Mouse (Mus musculus): ENCODE data around the gene Epo.

Epo gene

DNA sequence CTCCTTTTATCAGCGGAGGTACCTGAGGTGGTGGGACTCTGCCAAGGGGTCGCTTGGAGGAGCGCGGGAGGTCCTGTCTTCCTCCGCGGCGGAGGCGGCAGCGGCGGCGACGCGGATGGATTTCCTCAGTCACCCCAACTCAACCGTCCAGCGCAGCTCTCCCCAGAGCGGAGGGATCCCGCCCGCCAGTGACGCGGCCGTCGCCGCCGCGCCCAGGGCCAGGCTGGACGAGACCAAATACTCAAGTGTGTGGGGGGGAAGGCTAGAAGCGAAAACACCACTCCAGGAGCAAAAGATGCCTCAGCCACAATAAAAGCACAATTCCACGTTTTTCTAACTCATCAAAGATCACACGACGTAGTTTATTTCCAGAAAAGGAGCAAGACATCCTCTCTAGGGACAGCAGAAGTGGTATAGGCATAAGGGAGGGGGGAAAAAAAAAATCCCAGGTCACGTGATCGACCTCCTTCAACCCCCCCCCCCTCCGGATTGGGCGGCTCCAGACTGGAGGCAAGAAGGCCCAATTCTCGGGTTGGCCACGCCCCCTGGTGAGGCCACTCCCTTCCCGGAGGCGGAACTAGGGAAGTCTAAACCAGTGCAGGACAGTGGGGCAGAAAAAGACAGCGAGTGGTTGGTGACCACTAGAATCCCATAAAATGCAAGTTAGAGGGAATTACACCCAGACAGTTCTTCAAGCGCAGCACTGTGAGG is at the start of gene Epo, which contains the start of gene Gnb2:
Epo (minus strand) TSS at position 126 of the 711 bp plus-strand sequence.
Gnb2 (minus strand) TSS at position 394 of the 711 bp plus-strand sequence.
- peak; percentile 94 for DNase-seq (ENCODE audit: low read depth, low spot score)

DNA sequence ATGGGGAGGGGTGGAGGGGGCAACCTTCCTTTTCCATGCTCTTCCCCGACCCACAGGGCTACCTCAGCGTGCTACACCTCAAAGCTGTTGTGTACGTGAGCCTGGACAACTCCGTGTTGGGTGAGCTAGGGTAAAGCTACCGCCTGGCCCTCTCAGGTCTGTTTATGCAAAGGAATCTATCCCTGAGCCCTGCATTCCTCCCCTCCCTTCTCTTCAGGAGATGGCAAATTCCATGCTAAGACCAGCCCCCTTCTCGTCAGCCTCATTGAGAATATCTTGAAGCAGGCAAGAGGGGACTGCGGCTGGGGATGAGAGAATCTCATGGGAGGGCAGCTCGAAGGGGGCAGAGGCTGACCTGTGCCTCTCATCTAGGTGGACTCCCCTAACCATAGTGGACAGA is 49.7 kb upstream of the Epo start:
- no peak for DNase-seq (ENCODE audit: low read depth, low spot score)

DNA sequence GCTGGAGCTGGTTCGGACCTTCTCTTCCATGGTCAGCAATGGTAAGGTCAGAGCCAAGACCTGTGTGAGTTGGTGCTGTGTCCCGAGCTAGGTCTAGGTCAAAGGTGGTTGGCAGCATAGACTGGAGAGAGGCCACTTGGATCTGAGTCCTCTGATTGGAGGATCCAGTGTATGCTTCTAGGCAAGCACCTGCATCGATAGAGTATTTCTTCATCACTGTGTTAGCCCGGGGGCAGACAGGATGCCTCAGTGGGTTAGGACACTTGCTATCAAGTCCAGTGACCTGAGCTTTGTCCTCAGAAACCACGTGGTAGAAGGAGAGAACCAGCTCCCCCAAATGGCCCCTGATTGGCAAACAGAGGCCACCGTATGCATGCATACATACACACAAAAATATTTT is 47.2 kb upstream of the Epo start:
- no peak for DNase-seq (ENCODE audit: low read depth, low spot score)

DNA sequence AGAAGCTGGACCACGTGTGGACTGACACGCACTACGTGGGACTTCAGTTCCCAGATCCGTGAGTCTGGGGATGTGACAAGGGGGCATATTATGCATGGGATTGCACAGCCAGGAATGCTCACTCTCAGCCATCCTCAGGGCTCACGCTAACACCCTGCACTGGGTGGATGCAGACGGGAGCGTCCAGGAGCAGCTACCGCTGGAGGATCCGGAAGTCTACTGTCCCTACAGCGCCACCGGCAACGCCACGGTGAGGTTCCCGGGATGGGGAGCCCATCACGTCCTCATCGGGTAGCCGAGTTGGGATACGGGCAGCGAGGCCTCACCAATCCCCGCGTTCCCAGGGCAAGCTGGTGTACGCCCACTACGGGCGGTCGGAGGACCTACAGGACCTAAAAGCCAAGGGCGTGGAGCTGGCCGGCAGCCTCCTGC is 41.4 kb upstream of the Epo start:
- DNase-seq (ENCODE audit: low read depth, low spot score): no peak

DNA sequence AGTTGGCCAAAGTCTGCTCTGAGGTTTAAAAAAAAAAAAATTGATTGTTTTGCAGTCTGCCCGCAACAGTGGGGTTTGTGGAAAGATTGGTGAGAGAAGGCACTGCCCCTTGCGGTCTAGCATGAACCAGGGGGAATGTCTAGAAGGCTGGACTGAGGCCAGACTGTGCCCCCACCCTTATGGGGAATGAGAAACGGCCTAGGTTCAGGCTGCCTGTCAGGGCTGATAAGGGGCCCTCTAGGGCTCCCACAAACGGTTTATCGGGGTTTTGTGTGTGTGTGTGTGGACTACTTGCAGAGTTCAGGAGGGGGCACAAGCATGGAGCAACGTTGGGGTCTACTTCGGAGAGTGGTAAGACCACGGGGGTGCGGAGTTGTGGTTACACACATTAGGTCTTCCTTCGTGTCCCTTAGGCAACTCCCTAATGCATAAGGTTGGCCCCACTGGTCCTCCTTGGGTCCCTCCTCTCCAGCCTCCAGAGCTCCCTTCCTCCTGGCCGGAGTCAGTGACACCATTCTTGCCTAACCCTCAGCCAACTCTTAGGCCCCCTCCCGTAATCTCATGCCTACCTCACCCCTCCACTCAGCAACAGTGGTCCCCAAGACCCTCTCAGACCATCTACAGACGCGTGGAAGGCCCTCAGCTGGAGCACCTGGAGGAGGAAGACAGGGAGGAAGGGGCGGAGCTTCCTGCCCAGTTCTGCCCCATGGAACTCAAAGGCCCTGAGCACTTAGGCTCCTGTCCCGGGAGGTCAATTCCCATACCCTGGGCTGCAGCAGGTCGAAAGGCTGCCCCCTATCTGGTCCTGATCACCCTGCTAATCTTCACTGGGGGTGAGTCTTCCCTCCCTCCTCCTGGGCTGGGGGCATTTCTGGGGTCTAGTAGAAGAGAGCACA is 37.9 kb upstream of the Epo start:
- DNase-seq (ENCODE audit: low read depth, low spot score): no peak

DNA sequence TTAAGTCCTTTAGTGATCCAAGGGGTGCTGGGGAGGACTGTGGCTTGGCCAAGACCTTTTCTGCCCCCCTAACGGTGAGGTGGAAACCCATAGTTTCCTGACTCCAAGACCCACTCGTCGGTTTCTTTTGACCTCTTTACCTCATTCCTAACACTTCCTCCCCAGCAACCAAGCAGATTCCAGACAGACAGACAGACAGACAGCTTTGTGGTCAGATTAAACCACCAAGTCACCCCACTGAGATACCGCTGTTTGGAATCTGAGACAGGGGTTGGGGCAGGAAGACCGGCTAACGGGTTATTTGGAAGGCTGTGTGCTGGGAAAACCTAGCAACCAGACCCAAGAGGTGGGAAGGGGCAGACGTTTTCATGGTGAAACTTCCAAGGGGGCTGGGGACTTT is 37.1 kb upstream of the Epo start:
- no peak for DNase-seq (ENCODE audit: low read depth, low spot score)

DNA sequence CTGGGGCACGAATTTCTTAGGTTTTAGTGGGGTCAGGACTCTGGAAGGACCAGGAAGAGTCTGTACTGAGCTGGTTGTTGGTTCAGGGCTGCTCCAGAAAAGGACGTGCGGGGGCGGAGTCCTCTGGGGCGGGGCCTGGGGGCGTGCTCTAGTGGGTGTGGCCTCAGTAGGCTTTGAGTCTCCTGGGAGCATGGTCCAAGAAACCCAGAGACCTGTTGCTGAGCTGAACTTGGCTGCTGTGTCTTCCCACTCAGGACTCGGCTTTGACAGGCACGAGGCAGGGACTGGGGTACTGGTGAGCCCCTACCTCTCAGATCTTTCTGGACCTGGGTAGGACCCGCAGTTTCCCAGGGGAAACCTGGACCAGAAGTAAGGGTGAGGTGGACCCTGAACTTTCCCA is 36.6 kb upstream of the Epo start, which contains the start of gene Tfr2:
Tfr2 (plus strand) TSS at position 176 of the 400 bp plus-strand sequence.
- no peak for DNase-seq (ENCODE audit: low read depth, low spot score)

DNA sequence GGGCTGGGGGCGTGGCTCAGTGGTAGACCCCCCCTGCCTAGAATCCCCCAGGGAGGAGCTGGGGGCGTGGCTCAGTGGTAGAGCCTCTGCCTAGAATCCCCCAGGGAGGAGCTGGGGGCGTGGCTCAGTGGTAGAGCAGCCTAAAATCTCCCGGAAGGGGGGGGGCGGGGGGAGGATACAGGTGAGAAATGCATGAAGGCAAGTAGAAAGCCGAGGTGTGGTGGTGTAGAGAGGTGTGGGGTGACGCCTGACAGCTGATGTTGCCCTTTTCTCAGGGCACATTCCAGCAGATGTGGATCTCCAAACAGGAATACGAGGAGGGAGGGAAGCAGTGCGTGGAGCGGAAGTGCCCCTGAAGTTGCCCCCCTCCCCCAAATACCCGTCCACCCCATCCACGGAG is 36.0 kb upstream of the Epo start:
- no peak for DNase-seq (ENCODE audit: low read depth, low spot score)

DNA sequence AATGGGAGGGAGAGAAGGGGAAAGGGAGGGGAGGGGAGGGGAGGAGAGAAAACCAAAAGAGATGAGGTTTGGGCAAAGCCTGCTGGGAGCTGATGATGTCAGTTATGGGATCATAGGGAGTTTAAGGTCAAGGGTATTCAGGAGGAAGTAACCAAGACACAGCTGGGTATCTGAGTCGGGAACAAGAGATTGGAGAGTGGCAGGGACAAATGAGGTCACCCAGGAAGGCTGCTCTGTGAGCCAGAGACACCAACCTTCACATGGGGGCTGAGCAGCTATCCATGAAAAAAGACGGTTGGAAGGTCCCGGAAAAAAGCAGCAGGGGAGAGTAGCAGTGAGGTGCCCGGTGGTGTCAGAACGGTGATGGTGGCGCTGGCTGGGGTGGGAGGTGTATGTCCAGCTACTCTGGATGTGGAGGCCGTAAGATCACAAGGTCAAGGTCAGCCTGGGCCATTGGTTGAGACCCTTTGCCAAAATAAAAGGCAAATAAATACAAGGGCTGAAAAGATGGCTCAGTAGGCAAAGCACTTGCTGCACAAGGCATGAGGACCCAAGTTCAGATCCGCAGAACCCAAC is 35.3 kb upstream of the Epo start:
- no peak for DNase-seq (ENCODE audit: low read depth, low spot score)

DNA sequence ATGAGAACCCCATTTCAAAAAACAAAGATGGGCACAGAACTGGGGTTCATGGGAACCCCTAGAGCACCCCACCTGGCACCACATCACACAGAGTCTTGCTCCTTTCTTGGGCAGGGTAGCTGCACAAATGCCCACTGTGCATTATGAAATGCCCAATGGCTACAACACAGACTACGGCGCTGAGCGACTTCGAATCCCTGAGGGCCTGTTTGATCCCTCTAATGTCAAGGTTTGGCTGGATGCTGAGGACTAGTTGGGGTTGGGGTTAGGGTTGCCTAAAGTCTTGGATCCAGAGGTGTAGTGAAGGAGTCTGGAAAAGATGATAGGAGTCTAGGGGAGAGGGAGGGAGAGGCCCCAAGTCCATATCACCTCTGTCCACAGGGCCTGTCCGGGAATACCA is 33.4 kb upstream of the Epo start:
- no peak for DNase-seq (ENCODE audit: low read depth, low spot score)

DNA sequence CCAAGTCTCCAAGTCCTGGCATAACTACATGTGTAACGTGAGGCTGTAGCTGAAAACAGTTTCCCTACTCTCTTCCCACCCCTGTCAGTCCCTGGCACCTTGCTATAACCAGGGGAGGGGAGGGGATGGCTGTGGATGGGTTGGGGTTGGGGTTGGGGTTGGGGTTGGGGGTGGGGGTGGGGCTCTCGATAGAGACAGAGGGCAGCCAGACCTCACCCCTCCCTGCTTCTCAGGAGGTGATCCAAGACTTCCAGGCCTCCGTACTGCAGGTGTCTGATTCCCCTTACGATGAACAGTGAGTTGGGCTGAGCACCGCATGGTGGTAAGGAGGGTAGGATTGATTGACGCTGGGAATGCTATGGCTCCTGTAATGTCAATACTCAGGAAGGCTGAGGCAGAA is 32.7 kb upstream of the Epo start:
- DNase-seq (ENCODE audit: low read depth, low spot score): no peak

DNA sequence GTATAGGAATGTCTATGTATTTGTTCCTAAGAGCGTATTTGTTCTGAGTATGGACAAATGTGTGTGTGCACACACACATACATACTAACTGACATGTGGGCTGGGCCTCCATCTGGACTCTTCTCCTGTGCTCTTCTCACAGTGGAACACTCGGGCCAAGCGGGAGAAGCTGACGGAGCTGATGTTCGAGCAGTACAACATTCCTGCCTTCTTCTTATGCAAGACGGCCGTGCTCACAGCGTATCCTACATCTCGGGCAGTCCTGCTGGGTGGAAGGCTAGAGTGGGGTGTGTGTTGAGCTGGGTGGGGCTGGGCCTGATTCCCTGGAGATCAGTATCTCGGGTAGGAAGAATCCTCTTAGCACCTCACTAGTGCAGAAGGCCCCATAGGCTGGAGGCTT is 29.9 kb upstream of the Epo start:
- no peak for DNase-seq (ENCODE audit: low read depth, low spot score)

DNA sequence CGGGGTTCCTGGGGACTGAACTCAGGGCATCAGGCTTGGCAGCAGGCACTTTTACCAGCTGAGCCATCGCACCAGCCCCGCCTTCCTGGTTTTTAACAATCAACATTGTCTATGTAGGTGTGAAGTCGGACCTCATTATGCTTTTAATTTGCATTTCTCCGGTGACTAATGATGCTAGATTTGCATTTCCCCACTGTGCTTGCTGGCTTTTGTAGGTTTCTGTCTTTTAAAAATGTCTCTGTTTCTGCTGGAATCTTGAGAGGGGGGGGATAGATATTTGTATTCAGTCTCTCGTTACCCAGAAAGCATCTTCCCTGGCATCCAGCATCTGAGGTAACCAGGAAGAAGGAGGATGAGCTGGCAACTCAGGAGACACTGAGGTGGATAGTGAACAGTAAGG is 28.5 kb upstream of the Epo start:
- DNase-seq (ENCODE audit: low read depth, low spot score): no peak

DNA sequence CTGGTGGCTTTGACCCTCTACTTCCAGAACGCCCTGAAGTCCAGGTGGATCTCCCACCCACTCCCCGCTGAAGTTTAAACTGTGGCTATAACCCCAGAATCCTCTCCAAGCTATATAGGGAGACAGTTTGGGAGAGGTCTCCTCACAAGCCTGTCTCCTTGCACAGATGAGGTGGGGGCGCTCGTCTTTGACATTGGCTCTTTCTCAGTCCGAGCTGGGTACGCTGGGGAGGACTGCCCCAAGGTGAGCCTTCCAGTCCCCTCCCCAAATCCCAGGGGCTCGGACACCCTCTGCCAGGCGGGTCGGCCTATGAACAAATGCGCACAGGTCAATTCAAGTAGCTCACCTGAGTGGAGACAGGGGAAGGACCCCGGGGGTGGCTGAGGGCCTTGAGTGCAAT is 20.9 kb upstream of the Epo start:
- DNase-seq (ENCODE audit: low read depth, low spot score): no peak

DNA sequence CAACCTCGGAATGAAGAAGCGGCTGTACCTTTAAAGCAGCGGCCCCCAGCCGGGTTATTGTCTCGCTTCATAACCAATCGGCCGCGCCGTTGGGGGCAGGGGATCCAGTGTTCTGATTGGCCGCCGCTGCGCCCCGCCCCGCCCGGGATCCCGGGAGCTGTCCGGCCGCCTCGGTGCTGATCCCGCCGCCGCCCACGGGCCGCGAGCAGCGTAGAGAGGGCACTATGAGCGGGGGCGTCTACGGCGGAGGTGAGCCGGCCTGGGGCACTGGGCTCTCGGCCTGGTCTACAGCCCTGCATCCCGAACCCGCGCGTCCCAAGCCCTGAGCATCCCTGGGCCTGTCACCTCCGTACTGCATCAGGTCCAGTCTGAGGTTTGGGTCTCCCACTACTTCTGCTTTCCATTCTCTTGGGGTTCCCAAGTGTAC is 20.4 kb upstream of the Epo start, which contains the start of gene Actl6b:
Actl6b (plus strand) TSS at position 107 of the 427 bp plus-strand sequence.
- DNase-seq (ENCODE audit: low read depth, low spot score): peak; percentile 84

DNA sequence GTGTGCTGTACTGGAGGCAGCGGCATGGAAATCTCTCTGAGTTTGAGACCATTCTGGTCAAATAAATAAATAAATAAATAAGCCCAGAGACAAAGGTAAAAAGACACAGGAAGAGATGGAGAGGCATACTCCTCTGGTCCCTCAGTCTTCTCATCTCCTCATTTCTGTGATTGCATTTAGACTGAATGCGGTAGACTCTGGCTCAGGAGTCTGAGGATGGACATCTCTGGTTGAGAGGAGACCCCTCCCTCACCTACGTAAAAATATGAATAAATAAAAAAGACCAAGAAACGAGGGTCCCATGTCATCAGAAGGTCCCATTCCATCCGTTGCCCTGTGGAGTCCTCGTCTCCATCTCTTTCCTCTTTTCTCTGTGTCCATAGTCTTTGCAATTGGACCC is 20.0 kb upstream of the Epo start:
- no peak for DNase-seq (ENCODE audit: low read depth, low spot score)

DNA sequence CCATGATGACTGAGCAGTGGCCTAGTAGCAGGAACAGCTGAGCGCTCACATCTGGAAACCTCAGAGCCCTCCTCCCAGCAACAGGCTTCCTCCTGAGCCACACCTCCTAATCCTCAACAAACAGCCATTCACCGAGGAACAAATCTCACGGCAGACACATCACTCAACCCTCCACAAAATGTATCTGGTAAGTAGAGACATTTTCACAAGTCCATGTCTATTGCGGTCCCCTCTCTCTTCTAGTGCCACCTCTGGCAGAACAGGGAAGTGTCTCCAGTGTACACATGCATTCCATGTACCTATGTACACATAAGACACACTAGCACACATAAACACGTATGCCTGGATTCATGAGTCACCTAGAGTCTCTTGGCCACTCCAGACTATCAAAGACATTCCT is 18.1 kb upstream of the Epo start:
- DNase-seq (ENCODE audit: low read depth, low spot score): no peak

DNA sequence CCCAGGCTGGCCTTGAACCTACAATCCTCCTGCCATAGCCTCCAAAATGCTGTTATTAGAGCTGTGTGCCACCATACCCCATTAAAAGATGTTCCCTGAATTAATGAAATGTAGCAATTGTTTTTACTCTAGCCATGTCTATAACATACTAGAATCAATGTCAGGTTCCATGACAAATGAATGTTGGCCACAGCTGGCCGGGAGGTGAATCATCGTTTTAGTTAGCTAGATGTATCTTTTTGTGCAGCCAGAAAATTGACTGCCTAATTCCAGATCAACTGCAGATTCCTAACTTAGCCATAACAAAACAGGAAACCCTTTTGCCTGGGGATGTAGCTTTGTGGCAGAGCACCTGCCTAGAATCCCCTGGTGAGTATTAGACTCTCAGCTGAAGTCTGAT is 16.8 kb upstream of the Epo start:
- no peak for DNase-seq (ENCODE audit: low read depth, low spot score)

DNA sequence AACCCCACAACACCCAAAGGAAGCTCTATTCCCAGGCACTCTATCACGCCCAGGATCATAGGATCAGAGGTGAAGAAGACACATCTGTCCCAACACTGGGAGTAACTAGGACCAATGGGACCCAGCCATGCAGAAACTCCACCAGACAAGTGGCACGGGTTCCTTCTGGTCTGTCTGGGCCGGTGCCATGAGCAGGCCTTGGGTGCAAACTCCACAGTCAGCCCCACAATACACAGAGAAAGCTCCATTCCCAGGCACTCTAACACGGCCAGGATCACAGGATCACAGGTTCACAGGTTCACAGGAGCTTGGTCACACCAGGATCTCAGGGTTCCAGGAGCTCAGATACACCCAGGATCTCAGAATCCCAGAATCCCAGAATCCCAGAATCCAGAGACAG is 12.6 kb upstream of the Epo start:
- DNase-seq (ENCODE audit: low read depth, low spot score): no peak

DNA sequence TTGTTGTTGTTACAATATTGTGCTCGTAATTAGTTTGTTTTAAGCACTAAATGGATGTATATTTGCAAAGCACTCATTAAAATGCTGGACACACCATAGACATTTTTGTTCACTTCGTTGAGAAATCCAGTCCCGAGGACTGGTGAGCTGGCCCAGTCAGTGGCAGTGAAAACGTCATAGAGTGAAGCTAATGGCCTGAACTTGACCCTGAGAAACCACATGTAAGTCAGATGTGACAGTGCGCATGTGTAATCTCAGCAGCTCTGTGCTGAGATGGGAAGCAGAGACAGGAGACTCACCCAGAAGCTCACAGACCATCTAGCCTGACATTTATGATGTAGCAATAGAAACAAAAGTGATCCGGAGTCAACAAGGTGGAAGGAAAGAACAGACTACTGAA is 11.9 kb upstream of the Epo start:
- no peak for DNase-seq (ENCODE audit: low read depth, low spot score)

DNA sequence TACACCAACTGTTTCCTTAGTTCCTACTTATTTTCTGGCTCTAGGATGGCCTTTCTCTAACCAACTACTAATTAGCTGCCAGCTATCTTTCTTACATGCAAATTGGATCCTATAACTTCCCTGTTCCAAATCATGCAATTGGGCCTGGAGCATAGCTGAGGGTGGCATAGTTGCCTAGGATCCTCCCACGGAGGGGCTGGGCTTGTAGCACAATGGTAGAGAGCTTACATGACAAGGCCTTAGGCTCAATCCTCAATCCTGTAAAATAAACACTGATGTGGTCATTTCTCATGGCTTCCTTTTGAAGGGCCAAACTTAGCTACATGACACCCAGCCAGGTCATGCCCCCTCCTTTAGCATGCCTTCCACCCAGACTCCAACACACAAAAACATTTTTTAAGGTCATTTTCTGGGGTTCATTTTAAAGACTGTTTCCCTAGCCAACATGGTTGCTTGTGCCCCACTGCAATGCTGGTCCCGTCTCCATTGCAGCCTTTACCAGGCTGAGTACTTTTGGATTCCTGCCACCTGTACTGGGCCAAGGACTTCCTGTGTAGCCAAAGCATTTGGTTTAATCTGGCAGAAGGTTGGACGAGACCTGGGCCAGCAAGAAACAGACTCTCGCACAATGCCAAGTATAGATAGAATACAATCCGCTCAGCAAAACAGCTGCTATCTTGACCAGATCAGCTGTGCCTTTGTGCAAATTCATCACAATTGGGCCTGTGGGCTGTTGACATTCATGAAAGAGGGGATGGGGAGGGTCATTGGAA is 8.9 kb upstream of the Epo start:
- DNase-seq (ENCODE audit: low read depth, low spot score): no peak

DNA sequence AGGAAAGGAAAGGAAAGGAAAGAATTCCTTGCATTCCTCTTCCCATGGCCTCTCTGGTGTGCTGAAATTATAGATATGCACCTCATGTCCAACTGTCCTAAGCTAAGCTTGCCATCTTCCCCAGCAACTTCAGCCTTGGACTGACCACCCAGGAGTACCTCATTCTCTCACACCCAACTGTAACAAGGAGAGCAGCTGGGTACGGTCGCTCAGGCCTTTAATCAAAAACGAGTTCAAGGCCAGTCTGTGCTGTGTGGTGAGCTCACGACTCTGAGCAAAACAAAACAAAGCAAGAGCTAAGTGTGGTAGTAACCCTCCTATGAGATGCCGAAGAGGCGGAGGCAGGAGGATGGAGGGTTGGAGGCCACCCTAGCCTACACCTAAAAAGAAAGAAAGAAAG is 7.9 kb upstream of the Epo start:
- no peak for DNase-seq (ENCODE audit: low read depth, low spot score)

Data from brain, embryonic 18.5 days (tissue).